Mouse (Mus musculus) left cerebral cortex, adult 8-10 months (tissue): ENCODE data around the gene Cinp. TPM values are rescaled to one million over a fixed set of nuclear protein-coding genes. Genes with fewer than 3 reads are reported as not detected.

Source experiments
- DNase-seq, 2 experiments: peaks; one replicate each; pipeline ENCODE4 v3.0.0; 2022; ENCODE audit warnings: low spot score in 2 of 2
- total RNA-seq, 4 experiments: library from RNA; stranded (reverse); gene quantifications; 2 replicates each; pipeline ENCODE4 v1.2.4; 2022

The Cinp gene
- total RNA-seq, result 10 to 100 TPM; 76.5 to 77.3 (median 76.7) TPM

- DNase-seq, result peak; percentile 90 to 99
These were observed at the start of gene Cinp, which contains the start of gene Tecpr2 for GRCm38 (mm10) chr12:110889036-110890020. Gene Cinp, minus strand, starts transcription at chr12:110889145. Gene Tecpr2, plus strand, starts transcription at chr12:110889264.

- DNase-seq, result no peak
These were observed 48.6 kb upstream of the Cinp start for GRCm38 (mm10) chr12:110937496-110937895.

- peak; percentile 63 to 83 for DNase-seq
These were observed 47.2 kb upstream of the Cinp start for GRCm38 (mm10) chr12:110935983-110936620.

DNA sequence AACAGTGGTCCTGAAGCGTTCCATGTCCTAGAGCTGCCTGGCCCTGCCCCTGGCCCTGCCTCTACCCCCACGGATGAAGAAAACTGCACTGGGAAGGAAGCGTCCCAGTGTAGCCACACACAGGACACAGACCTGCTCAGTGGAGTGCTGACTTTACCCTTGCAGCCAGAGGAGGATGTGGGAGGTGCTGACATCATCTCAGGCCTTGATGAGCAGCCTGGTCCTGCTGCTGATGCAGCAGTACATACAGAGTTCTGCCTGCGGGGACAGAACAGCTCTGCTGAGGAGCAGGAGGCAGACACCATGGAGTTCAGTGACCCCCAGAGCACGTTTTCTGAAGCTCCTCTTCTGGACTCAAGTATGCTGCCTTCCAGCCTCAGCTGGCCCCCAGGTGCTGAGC, 43.9 kb upstream of the Cinp start:
- peak in 1 of 2 experiments; percentile 51 for DNase-seq

GRCm38 (mm10) chr12:110921572-110921971, 32.6 kb upstream of the Cinp start:
- no peak for DNase-seq

DNA sequence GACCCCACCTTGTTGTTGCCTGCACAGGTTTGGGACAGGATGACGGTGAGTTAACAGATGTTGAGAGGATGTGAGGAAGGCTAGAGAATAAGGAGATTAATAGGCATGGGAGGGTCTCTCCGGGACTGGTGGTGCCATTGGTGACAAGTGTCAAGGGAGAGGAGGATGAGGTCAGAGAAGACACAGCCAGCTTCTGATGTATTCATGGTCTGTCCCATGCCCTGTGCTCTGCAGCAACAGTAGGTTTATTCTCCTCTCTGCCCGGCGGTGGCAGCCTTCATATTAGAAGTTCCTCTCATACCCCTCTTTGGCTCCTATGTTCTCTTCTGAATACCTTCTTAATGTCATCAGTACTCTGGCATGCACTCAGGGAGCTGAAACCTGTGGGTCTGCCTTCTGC, 31.3 kb upstream of the Cinp start:
- no peak for DNase-seq

GRCm38 (mm10) chr12:110915761-110916160, 26.8 kb upstream of the Cinp start:
- no peak for DNase-seq

GRCm38 (mm10) chr12:110909962-110910361, 21.0 kb upstream of the Cinp start:
- DNase-seq, result no peak

GRCm38 (mm10) chr12:110907845-110908244, 18.9 kb upstream of the Cinp start:
- DNase-seq, result no peak

GRCm38 (mm10) chr12:110903536-110903935, 14.6 kb upstream of the Cinp start:
- no peak for DNase-seq

DNA sequence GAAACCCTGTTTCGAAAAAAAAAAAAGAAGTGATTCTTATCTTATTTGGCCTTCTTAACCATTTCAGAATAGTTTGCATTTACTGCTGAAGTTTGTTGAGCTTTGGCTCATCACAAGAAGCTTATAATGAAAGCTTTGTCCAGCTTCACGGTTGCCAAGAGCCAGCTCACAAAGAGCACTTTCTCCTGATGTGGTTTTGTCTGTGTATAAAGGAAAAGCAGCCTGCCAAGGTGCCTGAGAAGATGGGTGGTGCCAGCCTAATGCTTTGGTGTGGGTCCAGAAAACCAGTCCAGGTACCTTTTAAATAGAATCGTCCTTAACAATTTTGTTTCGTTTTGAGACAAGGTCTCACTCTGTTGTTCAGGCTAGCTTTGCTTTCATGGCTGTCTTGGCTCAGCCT, 13.2 kb upstream of the Cinp start:
- DNase-seq, result no peak

DNA sequence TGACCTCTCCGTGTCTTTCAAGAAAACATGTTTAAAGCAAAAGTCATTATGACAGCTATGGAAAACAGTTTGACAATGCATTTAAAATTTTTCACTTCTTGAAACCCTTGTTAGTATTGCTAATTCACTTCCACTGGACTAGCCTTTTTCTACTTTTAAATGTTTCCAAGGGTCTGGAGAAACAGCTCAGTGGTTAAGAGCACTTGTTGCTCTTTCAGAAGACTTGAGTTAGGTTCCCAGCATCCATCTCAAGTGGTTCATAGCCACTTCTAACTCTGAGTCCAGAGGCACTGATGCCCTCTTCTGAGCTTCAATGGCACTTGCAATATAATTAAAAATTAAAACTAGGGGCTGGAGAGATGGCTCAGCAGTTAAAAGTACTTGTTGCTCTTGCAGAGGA, 2.9 kb upstream of the Cinp start:
- DNase-seq, result no peak

GRCm38 (mm10) chr12:110888606-110889005, 339 bp downstream of the Cinp start:
- DNase-seq, result no peak

GRCm38 (mm10) chr12:110888106-110888505, 839 bp downstream of the Cinp start:
- no peak for DNase-seq

DNA sequence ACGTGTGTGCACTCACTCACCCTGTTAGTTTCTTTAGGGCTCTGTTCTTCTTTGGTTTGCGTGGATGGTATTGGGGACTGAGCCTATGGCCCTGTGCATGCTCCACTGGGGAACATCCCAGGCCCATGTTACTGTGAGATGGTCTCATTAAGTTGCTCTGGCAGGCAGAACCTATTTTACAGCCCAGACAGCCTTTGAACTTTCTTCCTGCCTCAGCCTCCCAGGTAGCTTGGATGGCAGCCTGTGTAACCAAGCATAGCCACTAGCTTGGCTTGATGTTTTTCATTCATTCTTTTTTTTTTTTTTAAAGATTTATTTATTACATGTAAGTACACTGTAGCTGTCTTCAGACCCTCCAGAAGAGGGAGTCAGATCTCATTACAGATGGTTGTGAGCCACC, 3.7 kb downstream of the Cinp start:
- no peak for DNase-seq

DNA sequence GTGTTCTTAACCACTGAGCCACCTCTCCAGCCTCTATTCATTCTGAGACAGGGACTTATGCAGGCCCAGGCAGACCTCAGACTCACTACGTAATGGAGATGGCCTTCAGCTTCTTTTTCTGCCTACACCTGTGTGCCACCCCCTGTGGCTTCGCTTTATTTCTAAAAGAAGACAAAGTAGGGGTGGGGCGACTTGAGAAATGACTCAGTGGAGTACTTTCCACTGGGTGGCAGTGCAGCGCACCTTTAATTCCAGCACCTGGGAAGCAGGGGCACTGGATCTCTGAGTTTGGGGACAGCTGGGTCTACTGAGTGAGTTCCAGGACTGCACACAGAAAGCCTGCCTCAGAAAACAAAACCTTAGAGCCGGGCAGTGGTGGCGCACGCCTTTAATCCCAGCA, 6.7 kb downstream of the Cinp start:
- DNase-seq, result no peak

- DNase-seq, result no peak
These were observed 13.6 kb downstream of the Cinp start for GRCm38 (mm10) chr12:110875351-110875750.

DNA sequence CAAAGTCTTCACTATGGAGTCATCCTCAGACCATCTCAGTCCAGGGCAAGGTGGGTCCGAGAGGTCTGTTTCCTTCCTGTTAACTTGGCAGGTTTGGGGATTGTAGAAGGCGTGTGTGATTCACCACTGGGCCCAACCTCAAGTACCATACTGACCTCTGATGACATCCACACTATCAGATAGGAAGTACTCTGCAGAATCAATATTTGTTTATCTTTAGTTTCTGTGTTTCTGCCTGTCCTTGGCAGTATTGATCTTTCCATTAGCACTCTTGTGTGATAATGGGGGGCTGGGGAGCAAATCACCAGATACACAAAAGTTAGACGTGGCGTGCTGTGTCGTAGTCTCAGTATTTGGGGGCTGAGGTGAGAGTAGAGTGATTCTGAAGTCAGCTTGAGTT, 17.7 kb downstream of the Cinp start:
- no peak for DNase-seq

DNA sequence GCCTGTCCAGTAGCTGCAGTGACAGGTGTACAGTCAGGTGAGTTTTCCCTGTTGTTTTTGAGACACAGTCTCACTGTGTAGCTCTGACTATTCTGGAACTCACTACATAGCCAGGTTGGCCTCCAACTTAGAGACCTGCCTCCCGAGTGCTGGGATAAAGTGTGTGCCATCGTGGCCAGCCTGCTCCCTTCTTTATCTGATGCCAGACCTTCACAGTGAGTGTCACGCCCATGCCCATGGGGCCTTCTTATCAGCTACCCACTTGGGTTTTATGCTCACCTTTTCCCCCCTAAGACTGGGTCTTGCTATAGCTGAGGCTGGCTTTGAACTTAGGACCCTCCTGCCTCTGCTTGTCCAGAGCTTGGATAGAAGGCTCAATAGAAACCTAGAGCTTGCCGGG, 18.8 kb downstream of the Cinp start:
- no peak for DNase-seq

GRCm38 (mm10) chr12:110865989-110866388, 23.0 kb downstream of the Cinp start:
- no peak for DNase-seq

- DNase-seq, result no peak
These were observed 23.4 kb downstream of the Cinp start for GRCm38 (mm10) chr12:110865571-110865970.

DNA sequence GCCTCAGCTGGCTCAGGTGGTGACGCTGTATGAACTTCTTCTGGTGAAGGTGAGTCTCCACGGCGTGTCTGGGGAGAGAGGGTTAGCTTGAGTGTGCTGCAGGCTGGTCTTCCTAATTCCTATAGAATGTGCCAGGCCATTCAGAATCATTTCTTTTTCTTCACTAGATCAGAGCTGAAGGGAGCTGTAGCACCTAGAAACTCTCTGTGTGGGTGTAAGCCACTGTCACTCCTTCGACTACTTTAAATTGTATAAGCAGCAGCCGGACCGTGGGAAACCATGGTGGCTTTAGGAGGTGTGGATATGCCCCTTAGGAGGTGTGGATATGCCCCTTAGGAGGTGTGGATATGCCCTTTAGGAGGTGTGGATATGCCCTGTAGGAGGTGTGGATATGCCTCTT, 24.9 kb downstream of the Cinp start:
- no peak for DNase-seq

- DNase-seq, result no peak
These were observed 27.7 kb downstream of the Cinp start for GRCm38 (mm10) chr12:110861256-110861655.
